Mouse (Mus musculus): ENCODE data around the gene Axdnd1. TPM values are rescaled to one million over a fixed set of nuclear protein-coding genes. Genes with fewer than 3 reads are reported as not detected.

Gene Axdnd1
- polyA plus RNA-seq (2012; ENCODE audit: low replicate concordance): 0.15 and 0.24 TPM in 2 replicates

GRCm38 (mm10) chr1:156420671-156421297 lies at the start of gene Axdnd1:
TSS of gene Axdnd1 (minus strand) at chr1:156421159.

GRCm38 (mm10) chr1:156365740-156366139 lies 55.2 kb downstream of the Axdnd1 start, which contains the start of gene Gm2000:
TSS of gene Gm2000 (plus strand) at chr1:156366040.

GRCm38 (mm10) chr1:156310630-156311029 lies 110.3 kb downstream of the Axdnd1 start, which contains the start of gene Nphs2:
TSS of gene Nphs2 (plus strand) at chr1:156310727.

GRCm38 (mm10) chr1:156302911-156303749 lies 117.8 kb downstream of the Axdnd1 start, which contains the start of gene Tdrd5:
TSS of gene Tdrd5 (minus strand) at chr1:156303664.

Other genes starting within 250 kb of the Axdnd1 start
- not detected in 2 replicates for gene Fam163a, start 216.1 kb downstream of the Axdnd1 start, polyA plus RNA-seq (2012; ENCODE audit: low replicate concordance)
- not detected in 2 replicates for gene Tdrd5, start 117.5 kb downstream of the Axdnd1 start, polyA plus RNA-seq (2012; ENCODE audit: low replicate concordance)
- not detected in 2 replicates for gene Nphs2, start 110.4 kb downstream of the Axdnd1 start, polyA plus RNA-seq (2012; ENCODE audit: low replicate concordance)
- 90.3 and 1,376 TPM in 2 replicates for gene Gm2000, start 55.1 kb downstream of the Axdnd1 start, polyA plus RNA-seq (2012; ENCODE audit: low replicate concordance)
- gene Soat1, start 53.2 kb upstream of the Axdnd1 start, polyA plus RNA-seq (2012; ENCODE audit: low replicate concordance): 87.8 and 88.9 TPM in 2 replicates
- 0.14 and 1.1 TPM in 2 replicates for gene Gm10031, start 102.9 kb upstream of the Axdnd1 start, polyA plus RNA-seq (2012; ENCODE audit: low replicate concordance)
- 18.2 and 29.2 TPM in 2 replicates for gene Abl2, start 137.6 kb upstream of the Axdnd1 start, polyA plus RNA-seq (2012; ENCODE audit: low replicate concordance)

Data from hematopoietic multipotent progenitor cell, adult 10-12 weeks (in vitro differentiated cells).